Comparison of ENCODE assay signal across 20 mouse cellular contexts in genomic region chr6:65017566-65017965, GRCm38 (mm10). TPM values are rescaled to one million over a fixed set of nuclear protein-coding genes. Genes with fewer than 3 reads are reported as not detected.
A peak's percentile ranks its signal among the peaks of the same experiment; 100 is the strongest.
DNase-seq lines count a peak whose midpoint lies in the region; TF ChIP-seq lines count a peak whose summit lies in the region.
"Had no signal": no experiment of that assay in that cellular context is flagged by ENCODE, and none has a peak within 500 bp of the region (broad histone marks: within the 10 kb centered on the region; RNA-seq: fewer than 3 reads in every experiment).

No protein-coding gene starts in this region.

- TF ChIP-seq POLR2A in ES-Bruce4 (IDR thresholded peaks at IDR 0.05; ENCODE audit: insufficient read depth, low read length): no peak

- H3K9me3 ChIP-seq in ES-Bruce4 (replicated peaks; ENCODE audit: control insufficient read depth, insufficient read depth, low read length, poor library complexity, severe bottlenecking): peaks cover 78% of the 10 kb centered on the region
- H3K9me3 ChIP-seq in ES-E14 (ENCODE audit: control insufficient read depth, insufficient read depth, low read depth, low read length): no peaks in the 10 kb centered on the region
- H3K9me3 ChIP-seq: embryonic facial prominence, embryonic 10.5 days; embryonic facial prominence, embryonic 12.5 days; forebrain, embryonic 13.5 days; forebrain, embryonic 15.5 days had no signal

- H3K4me3 ChIP-seq in ES-Bruce4 (ENCODE audit: low read depth, low read length) (no peak overlapping the region), ES-E14 (ENCODE audit: insufficient read depth in 1 of 2, low read depth in 1 of 2, low read length in 2 of 2, poor library complexity in 1 of 2, severe bottlenecking in 1 of 2) (no peak overlapping the region)
- H3K4me3 ChIP-seq: embryonic facial prominence, embryonic 10.5 days; embryonic facial prominence, embryonic 12.5 days; forebrain, embryonic 13.5 days; forebrain, embryonic 15.5 days had no signal

- H3K36me3 ChIP-seq in ES-Bruce4 (ENCODE audit: control insufficient read depth, insufficient read depth, low read length, poor library complexity, severe bottlenecking) (peaks cover 27% of the 10 kb centered on the region), ES-E14 (ENCODE audit: control insufficient read depth, insufficient read depth, low read length, poor library complexity, severe bottlenecking) (no peaks in the 10 kb centered on the region)
- H3K36me3 ChIP-seq: embryonic facial prominence, embryonic 10.5 days; embryonic facial prominence, embryonic 12.5 days; forebrain, embryonic 15.5 days had no signal

- TF ChIP-seq CTCF in ES-Bruce4 (IDR thresholded peaks at IDR 0.05; ENCODE audit: low read depth, low read length): no peak

- H3K27ac ChIP-seq in ES-Bruce4 (ENCODE audit: insufficient read depth, low read length) (peak overlapping the region; percentile 84), ES-E14 (ENCODE audit: insufficient read depth, low read depth, low read length, poor library complexity, severe bottlenecking) (peak overlapping the region; percentile 99)
- H3K27ac ChIP-seq: embryonic facial prominence, embryonic 10.5 days; embryonic facial prominence, embryonic 12.5 days; forebrain, embryonic 13.5 days; forebrain, embryonic 15.5 days had no signal

- H3K4me1 ChIP-seq in ES-Bruce4 (ENCODE audit: control insufficient read depth, insufficient read depth, low read length): no peaks in the 10 kb centered on the region
- H3K4me1 ChIP-seq in ES-E14 (ENCODE audit: control insufficient read depth in 2 of 2, insufficient read depth in 2 of 2, low read length in 2 of 2, poor library complexity in 1 of 2): peaks cover 4 to 10% of the 10 kb centered on the region in 2 experiments
- H3K4me1 ChIP-seq: embryonic facial prominence, embryonic 12.5 days; forebrain, embryonic 13.5 days; forebrain, embryonic 15.5 days had no signal

- in situ Hi-C loops in ES-E14 (cut with MboI; ENCODE audit: low sequenced_read_pairs in 2 of 2, unreplicated experiment in 2 of 2): no loop called here

- H3K9ac ChIP-seq in ES-Bruce4 (ENCODE audit: low read depth, poor library complexity, severe bottlenecking) (no peak overlapping the region), ES-E14 (ENCODE audit: insufficient read depth, low read depth, low read length, poor library complexity, severe bottlenecking) (no peak overlapping the region; the same call in 1 of the 2 replicates)
- H3K9ac ChIP-seq: embryonic facial prominence, embryonic 12.5 days; forebrain, embryonic 13.5 days; forebrain, embryonic 15.5 days; forebrain, postnatal 0 days had no signal

- TF ChIP-seq EP300 in ES-Bruce4 (IDR thresholded peaks at IDR 0.05; ENCODE audit: insufficient read depth, low read depth, low read length): no peak

- no peak for DNase-seq in ES-E14 (ENCODE audit: low read depth, low spot score)
- peak; percentile 90 for DNase-seq in ZHBTc4 (ENCODE audit: low read depth, low spot score)
- no peak for DNase-seq in layer of hippocampus, postnatal 14 days (ENCODE audit: low spot score in 2 of 2)
- no peak for DNase-seq in lung, postnatal 14 days
- DNase-seq: adrenal gland, adult 2 months; adrenal gland, postnatal 10 days; adrenal gland, postnatal 36 days; B cell, adult 2 months; cerebellum, adult 11-12 months; cerebellum, adult 2 months; cerebellum, adult 9-10 months; cerebellum, postnatal 10 days; cerebellum, postnatal 25 days; forebrain, postnatal 0 days had no signal

- no peaks in the 10 kb centered on the region for H3K27me3 ChIP-seq in ES-Bruce4 (ENCODE audit: control insufficient read depth, insufficient read depth, low read length, poor library complexity, severe bottlenecking)
- H3K27me3 ChIP-seq: CH12.LX; embryonic facial prominence, embryonic 12.5 days; forebrain, embryonic 13.5 days; forebrain, embryonic 15.5 days had no signal

TF ChIP-seq in ES-E14, 5 proteins besides CTCF, POLR2A, EP300 and RAD21:
- no peak for TF ChIP-seq HCFC1 (IDR thresholded peaks at IDR 0.05; ENCODE audit: borderline replicate concordance, insufficient read depth, low read length)
- TF ChIP-seq CHD2 (IDR thresholded peaks at IDR 0.05; ENCODE audit: low read depth, low read length): no peak
- TF ChIP-seq ZC3H11A (IDR thresholded peaks at IDR 0.05; ENCODE audit: borderline replicate concordance, low read depth, low read length): no peak
- TF ChIP-seq ZNF384 (IDR thresholded peaks at IDR 0.05; ENCODE audit: low read depth, low read length): no peak
- no peak for TF ChIP-seq MAFK (IDR thresholded peaks at IDR 0.05; ENCODE audit: insufficient read depth, low read depth, low read length)
TF ChIP-seq in ES-E14: peak in this region for 0.

RNA-seq across cellular contexts. Expression of gene Smarcad1, which starts 24.8 kb away (rescaled TPM):
- 139 and 140 TPM in 2 replicates for polyA plus RNA-seq in ES-Bruce4 (2011; ENCODE audit: insufficient read depth, insufficient read length, low read depth, missing spikeins)
- 158 and 164 TPM in 2 replicates for total RNA-seq in ES-E14 (2012; rRNA removed)
- 10 to 100 TPM; 47.1 to 48.3 TPM for total RNA-seq in layer of hippocampus, postnatal 14 days (2021)
